Mouse (Mus musculus): ENCODE results near the gene Gm20388.

DNA sequence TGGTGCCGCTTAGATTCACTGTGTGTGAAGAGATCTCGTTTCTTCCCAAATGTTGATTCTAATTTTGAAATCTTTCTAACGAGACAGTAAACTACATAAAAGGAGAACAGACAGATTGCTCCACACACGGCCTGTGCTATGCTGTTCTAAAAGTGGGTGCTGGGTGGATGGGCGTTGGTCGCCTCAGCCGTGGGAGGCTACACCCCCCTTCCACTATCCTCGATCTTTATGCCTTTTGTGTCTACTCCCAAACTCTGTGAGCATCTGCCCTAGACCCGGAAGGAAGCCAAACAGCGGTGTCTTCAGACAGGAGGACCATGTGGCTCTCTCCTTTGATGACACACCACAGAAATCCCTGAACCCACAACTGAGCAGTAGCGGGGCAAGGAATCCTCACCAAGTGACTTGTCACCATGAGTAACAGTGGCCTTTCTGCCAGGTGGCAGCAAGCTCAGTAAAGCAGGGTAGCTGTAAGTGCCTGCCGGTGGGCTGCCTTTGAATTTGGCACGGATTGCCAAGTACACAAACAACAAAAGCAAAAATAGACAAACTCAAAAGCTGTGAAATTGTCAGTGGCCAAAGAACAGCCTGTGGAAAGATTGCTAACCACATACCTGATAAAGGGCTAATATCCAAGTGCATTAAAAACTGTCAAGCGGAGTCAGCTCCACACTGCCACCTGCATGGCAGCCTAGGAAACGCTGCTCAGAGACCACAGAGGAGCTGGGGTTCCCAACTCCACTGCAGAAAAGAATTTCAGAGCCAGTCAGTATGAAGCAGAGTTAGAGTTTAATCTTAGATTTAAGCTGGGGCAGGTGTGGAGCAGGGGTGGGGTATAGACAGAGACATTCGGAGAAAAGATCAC is 3858.1 kb downstream of the Gm20388 start:
- TF ChIP-seq CTCF (IDR thresholded peaks at IDR 0.05; ENCODE audit: low read depth) (peak; percentile 74), EP300 (IDR thresholded peaks at IDR 0.05; ENCODE audit: low read depth) (no peak)

All from liver, embryonic 14.5 days (tissue).